Mouse (Mus musculus) stomach, postnatal 0 days (tissue): ENCODE measurements around the gene Ppef2. TPM values are rescaled to one million over a fixed set of nuclear protein-coding genes. Genes with fewer than 3 reads are reported as not detected.
"Not testable (repeated sequence)": the region's sequence is repeated elsewhere in the genome, so short reads cannot be mapped to it uniquely, and the experiment has no call there.

Experiments
- ATAC-seq: fragments of 200-750 bp; cut with Nextera tagmentation; 2 replicates; pipeline ENCODE4 v1.8.0; 2017; ENCODE audit not compliant: low FRiP score, low TSS enrichment
- DNase-seq: peaks from one replicate; pipeline ENCODE4 v3.0.0-alpha.2; 2016; ENCODE audit warnings: low spot score
- H3K27ac ChIP-seq: fragments of 300-500 bp; sonication (generic); replicated peaks from 2 replicates; pipeline ENCODE4 v1.5.1; 2014; ENCODE audit warnings: mild to moderate bottlenecking, control low read depth
- H3K27me3 ChIP-seq: fragments of 300-500 bp; sonication (generic); 2 replicates; pipeline ENCODE4 v1.6.1; 2014; ENCODE audit warnings: low read length; ENCODE audit not compliant: control insufficient read depth, insufficient read depth
- H3K36me3 ChIP-seq: fragments of 300-500 bp; sonication (generic); 2 replicates; pipeline ENCODE4 v1.6.1; 2014; ENCODE audit warnings: low read length, mixed read lengths; ENCODE audit not compliant: control insufficient read depth, insufficient read depth
- H3K4me1 ChIP-seq: fragments of 300-500 bp; sonication (generic); replicated peaks from 2 replicates; pipeline ENCODE4 v1.6.1; 2014; ENCODE audit warnings: antibody characterized with exemption; ENCODE audit not compliant: control insufficient read depth, insufficient read depth
- H3K4me2 ChIP-seq: fragments of 300-500 bp; sonication (generic); replicated peaks from 2 replicates; pipeline ENCODE4 v1.6.1; 2014; ENCODE audit warnings: low read depth, mild to moderate bottlenecking, control low read depth, moderate library complexity
- H3K4me3 ChIP-seq: fragments of 300-500 bp; sonication (generic); 2 replicates; pipeline ENCODE4 v1.5.1; 2014; ENCODE audit warnings: low read depth, low read length, control low read depth
- H3K9ac ChIP-seq: fragments of 300-500 bp; sonication (generic); 2 replicates; pipeline ENCODE4 v1.6.1; 2014; ENCODE audit warnings: mild to moderate bottlenecking, low read length, control low read depth, mixed read lengths
- H3K9me3 ChIP-seq: fragments of 300-500 bp; sonication (generic); 2 replicates; pipeline ENCODE4 v1.6.1; 2016; ENCODE audit warnings: low read length; ENCODE audit not compliant: control insufficient read depth
- CTCF ChIP-seq: IDR thresholded peaks from 2 replicates; pipeline ENCODE4 v1.5.1; 2016; ENCODE audit warnings: antibody characterized with exemption, low read depth, mild to moderate bottlenecking, moderate library complexity
- EP300 ChIP-seq: optimal IDR thresholded peaks from 2 replicates; pipeline ENCODE3; 2016; ENCODE audit warnings: antibody characterized with exemption
- WGBS: fragments of 180-500 bp; shearing (Covaris S2); extraction: QIAGEN DNeasy Blood & Tissue Kit; methylation state at CpG from one replicate; pipeline ENCODE4 v1.1.7; 2014; 5-methylcytosine and 5-hydroxymethylcytosine counted together
- polyA plus RNA-seq: library from polyadenylated mRNA; unstranded; fragments of >200 nt; fragmentation: Nextera tagmentation; extraction: Ambion mirVana; gene quantifications from 2 replicates; pipeline ENCODE4 v1.2.1, GENCODE M21; 2015

Gene Ppef2
- polyA plus RNA-seq, 1 experiment from 2014 or later: 0.30 TPM

DNA sequence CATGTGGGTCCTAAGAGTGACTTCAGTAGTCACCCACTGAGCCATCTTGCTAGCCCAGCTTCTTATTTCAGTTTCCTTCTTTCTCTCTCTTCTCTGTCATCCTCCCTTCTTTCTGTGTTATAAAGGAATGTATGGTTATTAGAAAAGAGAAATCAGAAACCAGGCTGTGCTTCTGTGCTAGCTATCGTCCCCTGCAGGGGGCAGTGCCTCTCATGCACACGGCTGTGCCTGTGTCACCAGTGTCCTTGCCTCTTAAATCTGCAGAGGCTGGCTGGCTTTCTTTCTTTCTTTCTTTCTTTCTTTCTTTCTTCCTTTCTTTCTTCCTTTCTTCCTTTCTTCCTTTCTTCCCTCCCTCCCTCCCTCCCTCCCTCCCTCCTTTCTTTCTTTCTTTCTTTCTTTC lies 60.4 kb downstream of the Ppef2 start:
- peak; percentile 82 for TF ChIP-seq CTCF
- not testable (repeated sequence) for H3K9me3 ChIP-seq, H3K4me1 ChIP-seq, H3K9ac ChIP-seq, H3K27ac ChIP-seq, ATAC-seq, H3K4me2 ChIP-seq, H3K27me3 ChIP-seq, H3K4me3 ChIP-seq
- 52% methylated on average over 2 of the region's 2 CpGs for WGBS
- DNase-seq: peak; percentile 55
- H3K36me3 ChIP-seq: peaks cover 25% of the 10 kb centered on the region

DNA sequence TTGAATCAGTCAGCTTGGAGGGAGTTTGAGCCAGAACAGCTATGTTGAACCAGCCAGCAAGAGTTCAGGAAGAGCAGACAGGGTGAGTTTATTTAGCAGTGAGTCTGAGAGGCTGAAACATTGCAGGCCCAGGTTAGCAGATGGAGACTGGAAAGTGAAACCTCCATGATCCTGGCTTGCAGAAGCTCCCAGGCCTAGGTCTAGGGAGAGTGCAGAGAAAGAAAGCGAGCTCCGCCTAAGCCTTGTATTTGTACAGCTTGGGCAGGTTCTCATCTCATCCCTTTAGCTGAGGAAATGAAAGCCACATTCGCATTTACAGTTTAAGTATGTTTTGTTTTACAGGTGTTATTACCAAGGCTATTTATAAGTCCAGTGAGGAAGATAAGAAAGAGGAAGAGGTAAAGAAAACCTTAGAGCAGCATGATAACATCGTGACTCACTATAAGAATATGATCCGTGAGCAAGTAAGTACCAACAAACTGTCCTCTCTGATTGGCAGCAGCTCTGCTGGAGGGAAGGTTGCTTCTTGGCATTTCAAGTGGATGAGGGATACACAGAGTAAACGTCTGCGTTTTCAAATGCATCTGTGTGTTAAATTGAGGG lies 67.1 kb downstream of the Ppef2 start:
- H3K4me2 ChIP-seq: no peak overlapping the region
- DNase-seq (no peak), ATAC-seq (peak; percentile 51; the same call in 1 of the 2 replicates)
- WGBS: 93% methylated on average over 7 of the region's 7 CpGs
- H3K4me3 ChIP-seq: no peak overlapping the region
- no peaks in the 10 kb centered on the region for H3K4me1 ChIP-seq
- no peak overlapping the region for H3K27ac ChIP-seq
- no peaks in the 10 kb centered on the region for H3K27me3 ChIP-seq
- H3K36me3 ChIP-seq: peaks cover 33% of the 10 kb centered on the region
- H3K9ac ChIP-seq: no peak overlapping the region
- TF ChIP-seq CTCF: no peak
- TF ChIP-seq EP300: no peak
- no peaks in the 10 kb centered on the region for H3K9me3 ChIP-seq

GRCm38 (mm10) chr5:92183071-92183830 lies 72.8 kb downstream of the Ppef2 start:
- no peak for TF ChIP-seq CTCF
- no peak for TF ChIP-seq EP300
- no peak overlapping the region for H3K4me3 ChIP-seq
- no peak for DNase-seq
- WGBS: 70% methylated on average over 8 of the region's 8 CpGs
- H3K4me2 ChIP-seq: no peak overlapping the region
- H3K9me3 ChIP-seq: no peaks in the 10 kb centered on the region
- peaks cover 29% of the 10 kb centered on the region for H3K36me3 ChIP-seq
- H3K4me1 ChIP-seq: no peaks in the 10 kb centered on the region
- no peak overlapping the region for H3K27ac ChIP-seq
- no peak overlapping the region for H3K9ac ChIP-seq
- no peaks in the 10 kb centered on the region for H3K27me3 ChIP-seq
- no peak for ATAC-seq

Other genes starting within 250 kb of the Ppef2 start
- gene Cdkl2, start 212.4 kb downstream of the Ppef2 start, polyA plus RNA-seq: 3.8 and 4.0 TPM in 2 replicates
- gene G3bp2, start 172.6 kb downstream of the Ppef2 start, polyA plus RNA-seq: 94.0 and 111 TPM in 2 replicates
- gene Uso1, start 118.3 kb downstream of the Ppef2 start, polyA plus RNA-seq: 36.6 and 36.7 TPM in 2 replicates
- gene U90926, start 40.9 kb downstream of the Ppef2 start, polyA plus RNA-seq: not detected in 2 replicates
- 16.4 and 17.0 TPM in 2 replicates for gene Naaa, start 21.9 kb upstream of the Ppef2 start, polyA plus RNA-seq
- 17.9 and 19.8 TPM in 2 replicates for gene Sdad1, start 54.2 kb upstream of the Ppef2 start, polyA plus RNA-seq
- gene Cxcl9, start 71.8 kb upstream of the Ppef2 start, polyA plus RNA-seq: 0.11 TPM in 1 of 2 replicates, not detected in the other
- gene Art3, start 75.5 kb upstream of the Ppef2 start, polyA plus RNA-seq: 11.9 and 13.5 TPM in 2 replicates
- 0.65 and 0.74 TPM in 2 replicates for gene Cxcl10, start 92.6 kb upstream of the Ppef2 start, polyA plus RNA-seq
- 20.5 and 21.4 TPM in 2 replicates for gene Nup54, start 178.9 kb upstream of the Ppef2 start, polyA plus RNA-seq